Mouse (Mus musculus) hindbrain, embryonic 15.5 days (tissue): Measurements from ENCODE around the gene Mink1. TPM values are rescaled to one million over a fixed set of nuclear protein-coding genes. Genes with fewer than 3 reads are reported as not detected.

ENCODE experiments used
- ATAC-seq: fragments of 200-750 bp; cut with Nextera tagmentation; 2 replicates; pipeline ENCODE4 v1.8.0; 2017; ENCODE audit warnings: low read depth, moderate number of reproducible peaks, moderate TSS enrichment; ENCODE audit not compliant: low FRiP score
- H3K27ac ChIP-seq: fragments of 300-500 bp; sonication (generic); replicated peaks from 2 replicates; pipeline ENCODE4 v1.5.1; 2015; ENCODE audit warnings: mild to moderate bottlenecking, inconsistent platforms
- H3K27me3 ChIP-seq: fragments of 300-500 bp; sonication (generic); 2 replicates; pipeline ENCODE4 v1.6.1; 2015; ENCODE audit warnings: control low read depth, inconsistent platforms
- H3K36me3 ChIP-seq: fragments of 300-500 bp; sonication (generic); 2 replicates; pipeline ENCODE4 v1.6.1; 2015; ENCODE audit warnings: control low read depth, inconsistent platforms
- H3K4me1 ChIP-seq: fragments of 300-500 bp; sonication (generic); replicated peaks from 2 replicates; pipeline ENCODE4 v1.6.1; 2015; ENCODE audit warnings: control low read depth, inconsistent platforms
- H3K4me2 ChIP-seq: fragments of 300-500 bp; sonication (generic); 2 replicates; pipeline ENCODE4 v1.6.1; 2015; ENCODE audit warnings: moderate library complexity, mild to moderate bottlenecking, inconsistent platforms
- H3K4me3 ChIP-seq: fragments of 300-500 bp; sonication (generic); 2 replicates; pipeline ENCODE4 v1.5.1; 2015; ENCODE audit warnings: mild to moderate bottlenecking, inconsistent platforms
- H3K9ac ChIP-seq: fragments of 300-500 bp; sonication (generic); 2 replicates; pipeline ENCODE4 v1.6.1; 2015; ENCODE audit warnings: inconsistent platforms
- H3K9me3 ChIP-seq: fragments of 300-500 bp; sonication (generic); 2 replicates; pipeline ENCODE4 v1.6.1; 2016; ENCODE audit warnings: control low read depth, inconsistent platforms
- WGBS: fragments of 180-500 bp; shearing (Covaris S2); methylation state at CpG from one replicate; pipeline ENCODE4 v1.1.7; 2015; 5-methylcytosine and 5-hydroxymethylcytosine counted together
- polyA plus RNA-seq: library from polyadenylated mRNA; unstranded; fragments of >200 nt; fragmentation: Nextera tagmentation; extraction: Ambion mirVana; gene quantifications from 2 replicates; pipeline ENCODE4 v1.2.1, GENCODE M21; 2015

Mink1 gene
- polyA plus RNA-seq, 1 experiment from 2014 or later = 20.5 TPM

- WGBS = 44% methylated on average over 7 of the region's 7 CpGs
- no peaks in the 10 kb centered on the region for H3K27me3 ChIP-seq
- H3K36me3 ChIP-seq = no peaks in the 10 kb centered on the region
- no peak overlapping the region for H3K4me3 ChIP-seq
- no peak overlapping the region for H3K27ac ChIP-seq
- no peak overlapping the region for H3K9ac ChIP-seq
- no peaks in the 10 kb centered on the region for H3K4me1 ChIP-seq
- H3K4me2 ChIP-seq = no peak overlapping the region
- no peak for ATAC-seq
- no peaks in the 10 kb centered on the region for H3K9me3 ChIP-seq
These were observed 59.5 kb downstream of the Mink1 start for GRCm38 (mm10) chr11:70621972-70622814.

- no peak for ATAC-seq
- no peaks in the 10 kb centered on the region for H3K27me3 ChIP-seq
- no peak overlapping the region for H3K4me3 ChIP-seq
- H3K4me2 ChIP-seq = no peak overlapping the region
- WGBS = 85% methylated on average over 10 of the region's 10 CpGs
- H3K9ac ChIP-seq = no peak overlapping the region
- H3K27ac ChIP-seq = no peak overlapping the region
- H3K9me3 ChIP-seq = no peaks in the 10 kb centered on the region
- no peaks in the 10 kb centered on the region for H3K36me3 ChIP-seq
- no peaks in the 10 kb centered on the region for H3K4me1 ChIP-seq
These were observed 60.5 kb downstream of the Mink1 start for GRCm38 (mm10) chr11:70623053-70623742.

DNA sequence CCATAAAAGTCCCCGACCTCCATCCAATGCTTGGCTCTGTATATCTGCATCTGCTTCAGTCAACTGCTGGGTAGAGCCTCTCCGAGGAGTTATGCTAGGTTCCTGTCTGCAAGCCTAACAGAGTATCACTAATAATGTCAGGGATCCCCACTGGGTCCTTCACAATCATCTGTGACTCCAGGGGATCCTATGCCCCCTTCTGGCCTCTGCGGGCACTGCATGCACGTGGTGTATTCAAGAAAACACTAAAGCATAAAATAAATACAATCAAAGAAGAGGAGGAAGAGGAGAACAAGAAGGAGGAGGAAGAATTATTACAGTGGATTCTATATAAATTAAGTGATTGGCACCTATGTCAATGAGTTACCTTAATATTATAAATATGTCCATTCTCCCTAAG is 62.8 kb downstream of the Mink1 start:
- no peaks in the 10 kb centered on the region for H3K27me3 ChIP-seq
- H3K4me3 ChIP-seq = no peak overlapping the region
- no peak for ATAC-seq
- H3K4me2 ChIP-seq = no peak overlapping the region
- no peaks in the 10 kb centered on the region for H3K9me3 ChIP-seq
- H3K4me1 ChIP-seq = no peaks in the 10 kb centered on the region
- no peaks in the 10 kb centered on the region for H3K36me3 ChIP-seq
- WGBS = 48% methylated on average over 4 of the region's 4 CpGs
- H3K27ac ChIP-seq = no peak overlapping the region
- no peak overlapping the region for H3K9ac ChIP-seq

GRCm38 (mm10) chr11:70626877-70627276 is 64.2 kb downstream of the Mink1 start:
- Histone ChIP-seq H3K36me3 (no peaks in the 10 kb centered on the region), H3K4me3 (no peak overlapping the region), H3K4me2 (no peak overlapping the region), H3K9ac (no peak overlapping the region), H3K9me3 (no peaks in the 10 kb centered on the region), H3K27me3 (no peaks in the 10 kb centered on the region), H3K27ac (no peak overlapping the region), H3K4me1 (no peaks in the 10 kb centered on the region)
- ATAC-seq = no peak
- 87% methylated on average over 4 of the region's 4 CpGs for WGBS

DNA sequence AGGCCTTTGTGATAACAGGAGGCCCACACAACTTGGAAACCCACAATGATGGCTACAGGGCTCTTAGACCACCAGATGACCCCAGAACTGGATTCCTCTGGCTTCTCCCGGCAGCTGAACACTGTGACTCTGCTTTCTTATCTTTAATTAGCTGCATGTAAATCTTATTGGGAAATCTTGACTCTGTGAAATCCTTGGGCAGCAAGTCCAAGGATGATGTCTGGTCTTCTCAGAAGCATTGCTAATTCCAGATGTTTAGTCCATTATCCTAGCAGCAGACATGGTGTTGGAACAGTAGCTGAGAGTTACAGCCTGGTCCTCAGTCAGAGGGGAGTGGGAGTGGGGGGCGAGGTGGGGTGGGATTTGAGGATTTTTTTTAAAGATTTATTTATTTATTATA is 65.8 kb downstream of the Mink1 start:
- H3K4me1 ChIP-seq = no peaks in the 10 kb centered on the region
- no peak overlapping the region for H3K4me2 ChIP-seq
- no peak overlapping the region for H3K4me3 ChIP-seq
- no peaks in the 10 kb centered on the region for H3K27me3 ChIP-seq
- 82% methylated on average over 2 of the region's 2 CpGs for WGBS
- no peaks in the 10 kb centered on the region for H3K36me3 ChIP-seq
- ATAC-seq = no peak
- no peak overlapping the region for H3K9ac ChIP-seq
- no peaks in the 10 kb centered on the region for H3K9me3 ChIP-seq
- no peak overlapping the region for H3K27ac ChIP-seq

GRCm38 (mm10) chr11:70629557-70629956 is 66.9 kb downstream of the Mink1 start:
- Histone ChIP-seq H3K36me3 (no peaks in the 10 kb centered on the region), H3K9ac (no peak overlapping the region), H3K27me3 (no peaks in the 10 kb centered on the region), H3K27ac (no peak overlapping the region), H3K4me1 (no peaks in the 10 kb centered on the region), H3K4me2 (no peak overlapping the region), H3K4me3 (no peak overlapping the region), H3K9me3 (no peaks in the 10 kb centered on the region)
- WGBS = 58% methylated on average over 5 of the region's 5 CpGs
- ATAC-seq = no peak

DNA sequence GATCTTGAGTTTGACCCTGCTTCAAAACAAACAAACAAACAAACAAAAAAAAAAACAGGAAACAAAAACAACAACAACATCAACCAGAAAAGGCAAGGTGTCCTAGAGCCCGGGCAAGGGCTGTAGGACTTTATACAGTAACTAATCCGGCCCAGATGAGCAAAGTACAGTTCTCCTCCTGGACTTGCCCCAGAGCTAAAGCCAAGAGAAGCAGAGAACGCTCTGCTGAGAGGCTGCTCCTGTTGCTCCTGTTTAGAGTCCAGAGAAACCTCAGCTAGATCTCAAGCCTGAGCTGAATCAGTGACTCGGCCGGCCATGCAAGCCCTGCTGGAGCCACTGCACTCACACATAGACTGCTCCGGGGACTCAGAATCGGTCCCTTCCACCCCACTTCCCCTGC is 67.4 kb downstream of the Mink1 start:
- Histone ChIP-seq H3K27me3 (no peaks in the 10 kb centered on the region), H3K4me1 (no peaks in the 10 kb centered on the region), H3K36me3 (no peaks in the 10 kb centered on the region), H3K4me3 (no peak overlapping the region), H3K27ac (no peak overlapping the region), H3K4me2 (no peak overlapping the region), H3K9ac (no peak overlapping the region), H3K9me3 (no peaks in the 10 kb centered on the region)
- ATAC-seq = no peak
- WGBS = 70% methylated on average over 7 of the region's 7 CpGs

- Histone ChIP-seq H3K36me3 (no peaks in the 10 kb centered on the region), H3K9ac (no peak overlapping the region), H3K4me3 (no peak overlapping the region), H3K4me1 (no peaks in the 10 kb centered on the region), H3K4me2 (no peak overlapping the region), H3K9me3 (no peaks in the 10 kb centered on the region), H3K27ac (no peak overlapping the region), H3K27me3 (no peaks in the 10 kb centered on the region)
- no peak for ATAC-seq
- WGBS = 86% methylated on average over 4 of the region's 4 CpGs
These were observed 72.9 kb downstream of the Mink1 start for GRCm38 (mm10) chr11:70635601-70636000.

DNA sequence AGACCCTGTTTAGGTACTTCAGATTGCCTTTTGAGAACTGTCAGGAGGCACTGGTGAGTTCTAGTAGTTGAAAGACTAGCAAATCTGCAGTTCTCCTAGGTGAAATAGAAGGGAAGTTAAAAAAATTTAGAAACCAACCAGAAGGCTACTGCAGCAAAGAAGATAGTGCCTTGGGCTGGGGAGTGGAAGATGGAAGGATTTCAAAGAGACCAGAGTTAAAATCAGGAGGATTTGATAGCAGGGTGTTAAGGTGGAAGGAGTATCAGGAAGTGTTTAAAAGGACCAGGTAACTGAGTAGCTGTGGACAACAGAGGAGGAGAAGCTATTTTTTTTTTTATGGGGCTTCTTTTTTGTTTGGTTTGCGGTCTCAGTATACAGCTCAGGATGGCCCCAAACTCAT is 75.1 kb downstream of the Mink1 start:
- Histone ChIP-seq H3K27me3 (no peaks in the 10 kb centered on the region), H3K9ac (no peak overlapping the region), H3K9me3 (no peaks in the 10 kb centered on the region), H3K4me1 (no peaks in the 10 kb centered on the region), H3K4me3 (no peak overlapping the region), H3K4me2 (no peak overlapping the region), H3K36me3 (peaks cover 3% of the 10 kb centered on the region), H3K27ac (no peak overlapping the region)
- WGBS = 95% methylated on average over 1 of the region's 1 CpGs
- ATAC-seq = no peak

GRCm38 (mm10) chr11:70638293-70638692 is 75.6 kb downstream of the Mink1 start:
- peaks cover 5% of the 10 kb centered on the region for H3K36me3 ChIP-seq
- no peak overlapping the region for H3K4me2 ChIP-seq
- no peak overlapping the region for H3K4me3 ChIP-seq
- no peaks in the 10 kb centered on the region for H3K4me1 ChIP-seq
- ATAC-seq = no peak
- WGBS = 83% methylated on average over 1 of the region's 1 CpGs
- H3K27ac ChIP-seq = no peak overlapping the region
- H3K27me3 ChIP-seq = no peaks in the 10 kb centered on the region
- no peaks in the 10 kb centered on the region for H3K9me3 ChIP-seq
- no peak overlapping the region for H3K9ac ChIP-seq

DNA sequence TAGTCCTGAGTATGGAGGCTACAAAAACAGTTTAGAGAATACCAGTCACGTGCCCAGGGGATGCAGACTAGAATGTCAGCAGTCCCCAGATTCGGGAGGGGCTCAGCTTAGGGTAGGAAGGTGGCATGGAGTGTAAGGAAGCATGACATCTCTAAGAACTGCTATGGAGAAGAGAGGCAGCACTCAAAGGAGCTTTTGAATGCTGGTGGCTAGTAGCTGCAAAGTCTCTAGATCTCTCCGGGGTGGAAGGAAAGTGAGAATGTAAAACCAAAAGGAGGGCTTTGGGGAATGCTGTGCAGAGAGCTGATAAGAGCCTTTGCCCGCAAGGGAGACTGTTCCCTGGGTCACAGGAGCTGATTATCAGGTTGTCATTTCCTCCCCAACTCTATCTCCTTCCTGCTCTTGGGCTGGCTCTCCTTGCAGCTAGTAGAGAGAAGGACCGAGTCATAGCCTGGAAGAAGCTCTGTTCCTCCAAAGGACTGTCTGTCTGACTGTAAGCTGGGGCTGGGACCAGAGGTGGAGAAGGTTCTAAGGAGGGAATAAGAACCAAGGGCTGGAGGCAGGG is 76.1 kb downstream of the Mink1 start, which contains the start of gene Gp1ba:
Gene Gp1ba (plus strand): TSS at position 409 of the 565 bp plus-strand sequence.
- no peaks in the 10 kb centered on the region for H3K4me1 ChIP-seq
- H3K36me3 ChIP-seq = peaks cover 9% of the 10 kb centered on the region
- H3K27ac ChIP-seq = no peak within 1 kb of the TSS
- H3K4me3 ChIP-seq = no peak within 1 kb of the TSS
- no peak within 1 kb of the TSS for H3K4me2 ChIP-seq
- no peaks in the 10 kb centered on the region for H3K27me3 ChIP-seq
- 59% methylated on average over 5 of the region's 5 CpGs for WGBS
- H3K9ac ChIP-seq = no peak within 1 kb of the TSS
- ATAC-seq = no peak
- H3K9me3 ChIP-seq = no peaks in the 10 kb centered on the region

DNA sequence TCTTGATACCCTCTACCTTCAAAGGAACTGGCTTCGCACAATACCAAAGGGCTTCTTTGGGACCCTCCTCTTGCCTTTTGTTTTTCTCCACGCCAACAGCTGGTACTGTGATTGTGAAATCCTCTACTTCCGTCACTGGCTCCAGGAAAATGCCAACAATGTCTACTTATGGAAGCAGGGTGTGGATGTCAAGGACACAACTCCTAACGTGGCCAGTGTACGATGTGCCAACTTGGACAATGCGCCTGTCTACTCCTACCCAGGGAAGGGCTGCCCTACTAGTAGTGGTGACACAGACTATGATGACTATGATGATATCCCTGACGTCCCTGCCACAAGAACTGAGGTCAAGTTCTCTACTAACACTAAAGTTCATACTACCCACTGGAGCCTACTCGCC is 77.3 kb downstream of the Mink1 start:
- no peak for ATAC-seq

More for the DNA sequence above, 77.3 kb downstream of the Mink1 start:
- Histone ChIP-seq H3K27ac (no peak overlapping the region), H3K36me3 (peaks cover 20% of the 10 kb centered on the region), H3K4me2 (no peak overlapping the region), H3K27me3 (no peaks in the 10 kb centered on the region), H3K9ac (no peak overlapping the region), H3K4me3 (no peak overlapping the region), H3K4me1 (peaks cover 3% of the 10 kb centered on the region; the same call in 1 of the 2 replicates), H3K9me3 (no peaks in the 10 kb centered on the region)
- 85% methylated on average over 8 of the region's 8 CpGs for WGBS
